Mouse (Mus musculus) spleen, embryonic (tissue): ENCODE results near the gene Lbhd2.

Experiments used
- CTCF ChIA-PET: fragments of 350-600 bp; sonication (Branson Sonifier 250); formaldehyde crosslinking; loops from one replicate; lab custom pipeline; 2022; lab: Charles Lee

Lbhd2 gene

DNA sequence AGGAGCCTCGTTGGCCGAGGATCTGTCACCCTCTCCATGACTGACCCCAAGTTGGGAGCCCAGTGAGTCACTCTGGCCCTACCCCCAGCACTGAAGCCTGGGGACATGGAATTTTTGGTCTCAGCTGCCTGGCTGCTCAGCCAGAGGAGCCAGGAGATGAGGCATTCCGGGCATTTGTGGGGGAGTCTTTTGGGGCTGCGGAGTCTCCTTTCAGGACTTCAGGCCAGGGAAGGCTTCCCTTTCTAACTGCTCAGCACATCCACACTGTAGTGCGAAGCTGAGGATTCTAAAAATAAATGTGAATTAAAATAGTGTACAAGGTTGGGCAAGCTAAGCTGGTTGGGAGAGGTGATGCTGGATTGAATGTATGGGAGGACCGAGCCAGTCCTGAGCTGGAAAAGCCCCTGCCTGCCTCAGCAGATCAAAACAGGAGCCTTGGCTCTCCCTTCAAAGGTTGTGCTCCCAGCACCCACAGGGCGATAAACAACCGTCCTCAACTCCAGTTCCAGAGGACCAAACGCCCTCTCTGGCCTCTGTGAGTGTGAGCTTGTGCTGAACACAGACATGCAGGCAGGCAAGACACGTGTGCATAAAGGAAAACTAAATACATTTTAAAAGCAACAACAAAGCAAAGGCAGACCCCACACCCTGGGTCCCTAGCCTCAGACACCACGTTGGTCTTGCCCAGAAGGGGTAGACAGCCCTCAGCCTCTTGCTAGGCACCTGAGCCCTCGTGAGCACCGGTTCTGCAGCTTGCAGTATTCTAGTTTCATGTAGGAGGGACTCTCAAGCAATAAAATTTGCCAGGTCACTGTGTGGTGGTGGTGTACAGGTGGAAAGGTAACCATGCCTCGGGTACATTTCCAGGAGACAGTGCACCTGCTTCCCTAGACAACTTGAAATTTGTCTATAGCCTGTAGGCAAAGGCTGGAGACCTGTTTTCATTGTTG is 24.5 kb downstream of the Lbhd2 start:
- CTCF ChIA-PET: no interaction called here

DNA sequence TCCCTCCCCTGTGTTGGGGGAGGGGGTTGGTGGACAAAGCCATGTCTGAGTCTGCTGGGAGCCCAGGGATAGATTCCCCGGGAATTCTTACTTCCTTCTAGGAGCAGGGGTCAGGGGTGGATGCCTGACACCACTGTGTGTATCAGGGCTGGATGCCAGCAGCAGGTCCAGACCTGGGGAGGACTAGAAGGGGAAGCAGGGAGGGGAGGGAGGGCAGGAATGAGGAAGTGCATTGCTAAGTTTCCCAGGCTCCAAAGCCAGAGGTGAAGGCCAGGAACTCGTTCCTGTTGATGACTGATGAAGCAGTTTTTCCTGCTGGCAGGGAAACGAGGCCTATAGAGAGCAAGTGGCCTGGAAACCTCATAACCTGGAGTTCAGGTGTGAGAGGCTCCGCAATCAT is 25.5 kb downstream of the Lbhd2 start:
- CTCF ChIA-PET: no interaction called here

DNA sequence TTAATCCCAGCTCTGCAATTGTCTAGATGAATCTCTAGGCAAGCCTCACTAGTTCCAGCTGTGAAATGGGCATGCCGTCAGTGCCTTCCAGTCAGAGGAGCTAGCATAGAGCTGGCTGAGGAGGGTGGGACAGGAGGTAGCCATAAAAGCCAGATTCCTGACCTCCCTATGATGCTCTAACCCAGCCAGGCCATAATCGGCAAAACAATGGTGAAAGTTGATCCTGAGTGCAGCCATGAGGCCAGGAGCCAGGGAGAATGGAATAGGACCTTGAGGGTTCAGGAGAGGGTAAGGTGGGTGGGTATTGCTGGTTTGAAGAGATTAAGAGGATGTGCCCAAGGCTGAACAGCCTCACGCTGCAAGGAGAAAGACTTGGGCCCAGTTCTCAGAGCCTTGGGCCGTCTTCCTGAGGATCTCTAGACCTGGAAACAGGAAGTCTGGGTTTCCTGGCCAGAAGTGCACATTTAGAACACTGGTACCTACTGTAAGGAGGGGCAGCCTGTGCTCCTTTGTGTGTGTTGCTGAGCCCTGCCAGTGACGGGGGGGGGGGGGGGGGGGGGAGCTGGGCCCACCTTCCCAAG is 26.2 kb downstream of the Lbhd2 start:
- CTCF ChIA-PET: no interaction called here

DNA sequence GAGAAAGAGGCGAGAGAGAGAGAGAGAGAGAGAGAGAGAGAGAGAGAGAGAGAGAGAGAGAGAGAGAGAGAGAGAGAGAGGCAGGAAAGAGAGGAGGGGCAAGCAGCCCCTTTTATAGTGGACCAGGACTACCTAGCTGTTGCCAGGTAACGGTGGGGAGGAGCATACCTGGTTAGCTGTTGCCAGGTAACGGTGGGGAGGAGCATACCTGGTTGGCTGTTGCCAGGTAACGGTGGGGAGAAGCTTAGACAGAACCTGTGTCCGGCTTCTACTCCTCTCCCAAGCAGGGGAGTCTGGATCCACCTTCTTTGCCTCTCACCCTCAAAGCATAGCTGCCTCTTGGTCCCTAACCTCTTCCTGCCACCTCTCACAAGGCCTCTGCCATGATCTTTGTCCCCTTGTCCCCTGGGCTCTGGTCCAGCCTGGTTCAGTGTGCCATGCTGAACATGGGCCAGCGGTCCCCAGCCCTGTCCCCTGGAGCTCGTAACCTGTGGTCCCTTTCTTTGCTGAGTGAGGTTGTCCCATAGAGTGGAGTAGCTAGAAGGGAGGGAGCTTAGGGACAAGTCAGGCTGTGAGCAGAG is 27.6 kb downstream of the Lbhd2 start:
- CTCF ChIA-PET: interaction anchor here (0.5 kb wide), 1 partner anchor 588 kb away, joined by 3 read pairs; no protein-coding TSS in a partner anchor

DNA sequence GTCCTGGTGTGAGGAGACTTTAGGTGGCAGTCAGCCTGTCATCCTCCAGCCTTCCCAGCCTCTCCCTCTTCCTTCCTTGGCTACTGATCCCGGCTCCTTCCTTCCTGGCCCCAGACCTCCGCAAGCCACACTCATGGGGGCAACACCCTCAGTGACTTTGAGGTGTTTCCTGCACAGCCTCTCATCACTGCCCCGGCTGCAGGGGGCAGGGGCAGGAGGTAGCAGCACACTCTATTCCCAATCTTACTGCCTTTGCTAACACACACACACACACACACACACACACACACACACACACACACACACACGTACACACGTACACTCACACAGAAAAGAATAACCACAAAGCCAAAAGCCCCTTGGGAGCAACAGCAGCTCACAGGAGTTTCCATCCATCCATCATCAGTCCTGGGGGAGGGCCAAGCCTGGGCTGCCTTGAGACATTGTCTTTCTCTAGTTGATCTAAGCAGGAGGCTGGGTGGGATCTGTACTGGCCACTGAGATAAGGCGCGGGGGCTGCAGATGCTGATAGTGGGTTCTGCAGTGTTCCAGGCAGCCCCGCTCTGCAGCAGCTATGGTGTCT is 28.2 kb downstream of the Lbhd2 start:
- CTCF ChIA-PET: no interaction called here

DNA sequence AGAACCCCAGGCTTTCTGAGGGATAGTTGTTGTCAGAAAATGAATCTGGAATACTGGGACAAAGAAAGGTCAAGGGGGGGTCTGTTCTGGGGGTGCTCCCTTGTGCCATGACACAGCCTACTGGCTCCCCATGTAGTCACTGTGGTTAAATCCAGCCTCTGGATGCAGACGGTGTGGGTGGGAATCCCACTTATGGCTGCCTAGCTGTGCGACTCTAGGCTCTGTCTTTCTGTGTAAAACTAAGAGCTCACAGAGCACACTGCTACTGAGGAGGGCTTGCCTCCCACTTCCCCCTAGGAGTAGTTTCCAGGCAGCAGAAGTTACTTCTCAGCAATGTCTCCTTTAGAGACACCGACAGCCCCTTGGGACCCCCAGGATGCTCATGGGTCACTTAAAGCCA is 29.6 kb downstream of the Lbhd2 start:
- CTCF ChIA-PET: no interaction called here

DNA sequence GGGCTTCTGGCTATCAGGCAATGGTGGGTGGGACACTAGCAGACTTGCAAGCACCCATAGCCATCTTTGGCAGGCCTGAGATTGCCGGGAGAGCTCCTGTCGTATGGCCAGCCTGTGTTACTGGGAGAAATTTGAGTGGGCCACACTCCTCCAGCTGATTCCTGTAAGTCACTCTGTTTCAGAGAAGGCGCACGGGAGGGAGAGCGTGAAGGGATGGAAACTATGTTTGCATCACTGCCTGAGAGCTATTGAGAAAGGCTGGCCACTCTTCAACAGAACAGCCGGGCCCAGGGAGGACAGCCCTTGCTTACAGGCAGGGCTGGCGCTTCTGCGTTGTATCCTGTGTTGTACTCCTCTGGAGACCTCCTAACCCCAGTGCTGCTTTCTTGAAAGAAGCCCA is 30.0 kb downstream of the Lbhd2 start:
- CTCF ChIA-PET: no interaction called here

DNA sequence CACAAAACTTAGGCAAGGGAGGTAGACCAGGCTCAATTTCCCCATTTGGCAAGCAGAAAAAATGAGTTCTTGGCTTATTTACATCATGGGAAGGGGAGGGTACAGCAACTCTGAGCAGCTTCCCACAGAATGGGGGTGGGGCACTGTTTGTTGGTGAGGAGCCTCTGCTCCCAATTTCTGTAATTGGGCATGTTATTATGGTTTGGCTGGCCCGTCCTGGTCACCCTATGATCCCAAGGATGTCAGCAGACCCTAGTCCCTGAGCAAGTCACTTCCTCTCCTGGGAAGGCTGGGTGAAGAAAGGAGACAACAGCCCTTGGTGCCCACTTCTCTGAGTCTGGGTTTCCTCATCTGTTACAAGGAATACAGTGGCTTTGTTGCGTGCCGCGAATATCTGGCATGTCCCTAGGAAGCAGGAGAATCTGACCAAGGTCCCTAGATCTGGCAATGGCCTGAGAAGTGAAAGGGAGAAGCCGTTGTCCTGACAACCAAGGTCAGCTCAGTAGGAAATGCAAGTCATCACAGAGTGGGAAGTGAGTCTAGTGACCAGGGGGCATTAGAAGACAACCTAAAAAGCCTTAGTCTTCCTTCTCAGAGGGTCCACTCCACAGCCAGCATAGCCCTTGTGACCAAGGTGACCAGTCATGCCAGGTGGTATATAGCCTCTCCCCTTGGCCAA is 30.8 kb downstream of the Lbhd2 start:
- CTCF ChIA-PET: interaction anchor here (0.5 kb wide), 1 partner anchor 69 kb away, joined by 3 read pairs; no protein-coding TSS in a partner anchor

DNA sequence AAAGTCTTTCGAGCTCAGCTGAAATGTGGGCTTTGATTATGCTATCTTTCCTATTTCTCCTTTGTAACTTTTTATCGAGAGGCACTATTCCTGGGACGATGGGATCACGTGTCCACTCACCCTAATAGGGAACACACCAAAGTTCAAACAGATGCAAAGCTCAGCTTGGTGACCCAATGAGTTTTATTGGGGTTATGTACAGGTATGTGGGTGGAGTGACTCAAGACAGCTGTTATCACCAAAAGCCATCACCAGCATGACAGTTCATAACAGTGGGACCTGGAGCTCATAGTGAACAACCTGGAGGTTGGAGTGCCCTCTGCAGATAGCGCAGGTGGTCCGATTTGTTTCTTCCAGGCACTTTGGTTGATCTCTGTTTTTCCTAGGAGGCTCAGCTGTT is 32.2 kb downstream of the Lbhd2 start:
- CTCF ChIA-PET: no interaction called here

DNA sequence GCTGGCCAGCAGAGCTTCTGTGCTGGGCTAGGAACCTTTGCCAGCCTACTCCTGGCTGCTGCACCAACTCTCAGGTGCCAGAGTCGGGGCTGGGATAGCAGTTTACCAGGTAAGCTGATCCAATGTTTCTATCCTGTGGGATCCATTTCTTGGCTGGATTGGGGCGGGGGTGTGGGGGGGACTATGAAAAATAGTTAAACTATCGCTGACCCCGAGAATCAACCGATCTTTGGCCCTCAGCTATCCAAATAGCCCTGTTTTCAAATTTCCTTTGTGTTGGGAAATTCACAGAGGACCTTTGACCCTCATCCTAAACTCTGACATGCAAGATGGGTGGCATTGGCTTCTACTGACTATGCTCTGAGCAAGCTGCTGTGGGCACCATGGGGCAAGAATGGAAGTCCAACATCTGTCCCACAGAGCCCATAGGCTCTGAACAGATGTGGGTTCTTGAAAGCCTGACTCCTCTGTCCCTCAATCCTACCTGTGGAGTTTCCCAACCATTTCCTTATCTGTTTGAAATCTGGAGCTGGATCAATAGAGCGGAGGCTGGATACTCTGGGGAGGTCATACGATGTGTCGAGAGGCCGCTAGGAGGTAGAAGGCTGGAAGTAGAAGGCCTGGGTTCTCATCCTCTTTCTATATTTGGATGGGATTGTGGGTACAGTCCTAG is 34.2 kb downstream of the Lbhd2 start:
- CTCF ChIA-PET: interaction anchor here (0.7 kb wide), 2 partner anchors 42 to 71 kb away, joined by 5 read pairs; no protein-coding TSS in a partner anchor

DNA sequence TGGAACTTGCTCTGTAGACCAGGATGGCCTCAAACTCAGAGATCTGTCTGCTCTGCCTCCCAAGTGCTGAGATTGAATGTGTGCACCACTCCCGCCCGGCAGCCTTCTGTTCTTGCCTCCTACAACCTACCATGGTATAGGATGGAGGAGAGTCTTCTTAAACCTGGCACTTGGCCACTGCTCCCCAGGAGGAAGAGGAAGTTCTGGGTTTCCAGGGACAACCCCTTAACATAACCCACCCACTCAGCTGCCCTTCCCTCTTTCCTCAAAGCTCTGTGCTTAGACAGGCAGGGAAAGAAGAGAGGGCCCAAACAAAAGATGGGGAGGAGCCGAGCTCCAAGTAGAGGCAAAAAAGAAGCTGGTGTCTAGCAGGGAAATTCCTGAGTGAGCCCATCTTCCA is 34.9 kb downstream of the Lbhd2 start:
- CTCF ChIA-PET: no interaction called here

DNA sequence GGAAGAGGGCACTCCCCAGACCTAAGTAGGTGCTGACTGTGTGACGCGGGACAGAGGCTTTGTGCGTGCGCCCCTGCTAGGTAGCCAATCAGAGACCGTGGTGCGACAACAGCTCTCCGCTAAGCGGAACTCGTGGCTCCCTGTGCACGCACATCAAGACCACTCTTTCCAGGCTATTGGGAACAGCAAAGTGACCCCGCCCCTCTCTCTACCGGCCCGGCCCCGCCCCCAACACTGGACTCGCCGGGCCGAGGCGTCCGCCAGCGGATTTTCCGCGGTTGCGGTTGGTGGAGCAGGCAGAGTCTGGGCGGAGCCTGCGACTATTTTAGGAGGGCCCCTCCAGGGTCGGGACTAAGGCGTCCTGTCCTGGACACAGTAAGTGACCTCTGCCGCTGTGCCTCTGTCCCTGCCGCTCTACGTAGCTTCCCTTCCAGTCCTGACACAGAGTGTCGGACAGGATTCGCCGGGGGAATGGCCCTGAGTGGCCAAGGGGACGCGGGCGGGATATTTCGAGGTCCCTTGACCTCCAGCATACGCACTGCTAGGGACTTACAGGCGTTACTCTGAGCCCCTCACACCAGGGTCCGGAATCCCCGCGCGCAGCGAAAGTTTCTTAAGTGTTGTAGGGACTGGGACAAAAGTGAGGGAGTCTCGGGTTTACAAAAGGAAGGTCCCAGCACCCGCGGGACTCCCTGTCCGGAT is 35.9 kb downstream of the Lbhd2 start, which contains the start of gene Tnfaip2:
Gene Tnfaip2 (plus strand): TSS at position 161 of the 702 bp plus-strand sequence.
- CTCF ChIA-PET: no interaction called here

DNA sequence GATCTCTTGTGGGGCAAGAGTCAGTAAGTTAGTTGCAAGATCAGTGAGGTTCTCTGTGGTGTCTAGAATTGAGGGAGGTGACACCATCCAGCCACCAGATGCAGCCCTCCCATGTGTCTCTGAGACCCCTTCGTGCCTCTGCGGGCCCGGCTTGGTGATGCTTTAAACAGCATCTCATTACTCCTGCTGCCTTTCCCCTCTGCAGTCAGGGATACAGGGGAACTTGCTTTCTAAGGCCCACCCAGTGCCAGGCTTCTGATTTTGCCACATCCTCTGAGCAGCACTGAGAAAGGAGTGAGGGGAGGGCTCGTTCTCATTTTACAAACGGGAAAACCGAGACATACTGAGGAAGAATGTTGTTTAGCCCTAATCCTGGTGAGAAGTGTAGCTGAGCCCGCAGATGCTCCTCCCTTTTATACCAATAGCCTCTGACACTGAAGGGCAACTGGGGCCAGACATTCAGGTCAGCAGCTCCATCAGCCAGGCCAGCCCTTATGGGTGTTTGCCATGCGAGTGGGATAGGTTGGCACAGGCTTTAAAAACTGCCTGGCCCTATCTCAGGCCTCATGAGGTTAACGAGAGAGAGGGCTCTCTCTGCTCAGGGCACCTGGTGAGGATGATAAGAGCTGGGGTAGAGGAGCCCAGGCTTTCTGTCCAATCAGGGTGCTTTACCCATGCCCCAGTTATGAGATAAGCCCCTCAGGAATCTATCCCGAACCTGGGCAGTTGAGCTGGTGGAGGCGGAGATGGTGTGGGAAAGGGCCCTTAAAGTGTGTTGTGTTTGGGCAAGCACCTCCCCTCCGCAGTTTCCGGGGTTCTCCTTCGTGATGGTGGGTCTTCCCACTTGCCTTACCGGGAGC is 36.6 kb downstream of the Lbhd2 start:
- CTCF ChIA-PET: no interaction called here

DNA sequence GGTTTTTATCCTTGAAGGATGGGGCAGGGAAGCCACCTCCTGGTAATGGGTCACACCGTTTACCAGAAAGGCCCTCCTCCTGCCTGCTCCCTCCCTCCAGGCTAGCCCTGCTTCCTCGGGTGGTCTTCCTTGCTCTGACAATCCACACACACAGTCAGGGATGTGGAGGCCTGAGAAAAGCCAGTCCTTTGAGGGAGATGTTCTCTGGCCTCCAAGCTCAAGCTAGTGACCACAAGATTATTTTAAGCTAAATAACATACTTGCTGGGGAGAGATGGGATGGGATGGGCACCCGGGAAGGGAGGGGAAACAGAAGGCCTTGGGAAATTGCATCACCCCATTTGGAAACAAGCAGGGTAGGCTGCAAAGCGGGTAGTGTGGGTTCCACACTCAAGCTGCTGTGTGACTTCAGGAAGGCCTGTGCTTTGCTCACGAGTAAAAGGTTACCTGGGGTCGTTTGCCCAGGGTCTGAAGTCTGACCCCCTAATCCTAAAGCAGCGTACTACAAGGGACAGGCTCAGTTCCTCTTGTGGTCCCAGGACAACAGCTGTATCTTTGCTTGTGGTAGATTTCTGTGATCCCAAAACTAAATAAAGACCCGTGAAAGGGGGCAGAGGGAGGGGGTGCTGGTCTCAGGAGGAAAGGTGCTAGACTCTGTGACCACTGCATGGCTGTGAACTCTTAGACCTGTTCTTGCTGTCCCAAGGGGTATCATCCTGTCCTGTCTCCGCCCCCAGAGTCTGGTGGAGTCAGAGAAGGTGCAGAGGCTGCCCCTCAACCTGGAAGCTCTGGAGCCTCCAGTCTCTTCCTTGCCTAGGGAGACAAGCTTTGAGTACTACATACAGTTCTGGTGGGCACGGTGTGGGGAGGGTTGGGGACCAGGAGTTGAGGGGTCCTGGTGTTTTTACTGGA is 37.6 kb downstream of the Lbhd2 start:
- CTCF ChIA-PET: no interaction called here

DNA sequence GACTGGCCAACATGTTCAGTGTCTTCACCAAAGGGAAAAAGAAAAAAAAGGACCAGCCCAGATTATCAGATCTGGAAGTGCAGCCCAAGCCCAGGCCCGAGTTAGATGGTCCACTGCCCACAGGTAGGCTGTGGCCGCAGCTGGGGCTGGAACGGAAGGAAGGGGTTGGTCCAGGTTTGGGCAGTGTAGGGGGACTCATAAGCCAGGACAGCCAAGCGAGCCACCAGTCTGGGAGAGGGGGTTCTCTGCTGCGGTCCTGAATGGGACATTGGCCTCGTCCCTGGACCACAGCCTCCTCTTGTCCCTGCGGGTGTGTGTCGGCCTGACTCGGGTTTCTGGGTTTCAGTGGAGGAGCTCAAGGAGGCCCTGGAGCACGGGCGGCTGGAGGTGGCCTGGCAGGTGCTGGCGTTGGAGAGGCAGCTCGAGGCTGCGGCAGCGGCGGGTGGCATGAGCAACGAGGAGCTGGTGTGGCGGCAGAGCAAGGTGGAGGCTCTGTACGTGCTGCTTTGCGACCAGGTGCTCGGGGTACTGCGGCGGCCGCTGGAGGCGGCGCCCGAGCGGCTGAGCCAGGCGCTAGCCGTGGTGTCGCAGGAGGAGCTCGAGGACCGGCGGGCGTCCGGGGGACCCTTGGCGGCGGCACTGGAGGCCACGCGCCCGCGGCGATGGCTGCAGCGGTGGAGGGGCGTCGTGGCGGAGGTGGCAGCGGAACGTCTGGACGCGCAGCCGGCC is 38.7 kb downstream of the Lbhd2 start:
- CTCF ChIA-PET: no interaction called here

DNA sequence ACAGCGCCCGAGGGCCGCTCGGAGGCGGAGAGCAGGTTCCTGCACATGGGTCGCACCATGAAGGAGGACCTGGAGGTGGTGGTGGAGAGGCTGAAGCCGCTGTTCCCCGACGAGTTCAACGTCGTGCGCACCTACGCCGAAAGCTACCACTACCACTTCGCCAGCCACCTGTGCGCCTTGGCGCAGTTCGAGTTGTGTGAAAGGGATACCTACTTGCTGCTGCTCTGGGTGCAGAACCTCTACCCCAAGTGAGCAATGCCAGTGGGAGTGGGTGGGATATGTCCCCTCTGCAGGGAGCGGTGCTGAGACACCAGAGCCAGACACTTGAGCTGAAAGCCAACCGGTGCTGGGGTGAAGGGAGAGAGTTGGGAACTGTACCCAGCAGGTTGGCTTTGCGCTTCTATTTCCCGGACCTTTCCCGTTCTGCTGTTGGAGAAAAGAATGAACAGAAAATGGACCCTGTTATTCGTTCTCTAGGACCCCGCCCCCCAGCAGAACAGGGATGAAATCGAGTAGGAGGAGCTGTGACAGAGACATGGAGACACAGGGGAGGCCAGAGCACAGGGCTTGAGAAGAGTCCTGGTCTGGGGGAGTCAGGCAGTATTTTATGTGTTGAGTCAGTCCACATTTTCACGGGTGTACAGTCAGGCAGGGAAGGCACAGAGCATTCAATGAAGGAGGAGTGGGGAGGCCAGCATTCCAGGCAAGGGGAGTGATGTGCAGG is 39.4 kb downstream of the Lbhd2 start:
- CTCF ChIA-PET: no interaction called here

DNA sequence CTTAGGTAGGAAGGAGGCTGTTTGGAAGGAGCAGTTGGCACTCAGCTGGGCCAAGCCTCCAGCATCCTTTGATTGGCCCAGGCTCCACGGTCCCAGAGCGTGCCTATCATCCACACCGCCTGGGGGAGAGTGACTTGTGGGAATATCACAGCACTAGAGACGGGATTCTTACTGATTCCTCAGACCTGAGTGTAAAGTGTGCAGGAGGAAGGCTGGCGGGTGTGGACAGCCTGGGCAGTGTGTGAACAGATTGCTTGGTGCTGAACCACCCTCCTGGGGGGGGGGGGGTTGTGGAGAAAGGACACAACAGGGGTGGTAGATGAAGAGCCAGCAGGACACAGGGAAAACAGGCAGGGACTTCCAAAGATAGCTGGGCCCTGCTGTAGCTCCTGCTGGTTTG is 40.1 kb downstream of the Lbhd2 start:
- CTCF ChIA-PET: no interaction called here
